8 mouse cellular contexts compared by ENCODE assay signal in genomic region chr19:4624406-4625178, GRCm38 (mm10). TPM values are rescaled to one million over a fixed set of nuclear protein-coding genes. Genes with fewer than 3 reads are reported as not detected.
DNase-seq lines count a peak whose midpoint lies in the region; ATAC-seq and TF ChIP-seq lines count a peak whose summit lies in the region.

No protein-coding gene starts in this region.

- peaks cover 16% of the 10 kb centered on the region for H3K4me1 ChIP-seq in heart, embryonic 16.5 days (ENCODE audit: control insufficient read depth, insufficient read depth, low read length)

- H3K27me3 ChIP-seq in heart, embryonic 16.5 days (ENCODE audit: control insufficient read depth, insufficient read depth, low read length), result no peaks in the 10 kb centered on the region

- WGBS in heart, embryonic 16.5 days, result 31% methylated on average over 4 of the region's 4 CpGs

- no peak for ATAC-seq in heart, embryonic 16.5 days (replicated peaks; ENCODE audit: extremely low read depth, insufficient read depth, low FRiP score)
- ATAC-seq in megakaryocyte, adult 5-6 weeks (ENCODE audit: poor library complexity, severe bottlenecking), result peak; percentile 20; the same call in 1 of the 2 replicates

- H3K9me3 ChIP-seq in heart, embryonic 16.5 days (replicated peaks; ENCODE audit: control insufficient read depth, low read length), result no peaks in the 10 kb centered on the region

- H3K4me2 ChIP-seq in heart, embryonic 16.5 days (ENCODE audit: low read depth, low read length), result peak overlapping the region; percentile 94

- H3K36me3 ChIP-seq in heart, embryonic 16.5 days (ENCODE audit: control insufficient read depth, insufficient read depth), result peaks cover 17% of the 10 kb centered on the region

- peak overlapping the region; percentile 91 for H3K9ac ChIP-seq in heart, embryonic 16.5 days (ENCODE audit: low read length)

- TF ChIP-seq CTCF in gastrocnemius, adult 2 months (IDR thresholded peaks at IDR 0.05), result no peak

- intact Hi-C loops in gastrocnemius, adult 2 months (cut with DNase I), result loop anchor here (5.0 to 10.0 kb wide), 2 partner anchors 223 to 340 kb away; partner anchors contain the start of gene Mrpl11

- DNase-seq in gastrocnemius, adult 2 months, result no peak
- DNase-seq in gastrocnemius, postnatal 25 days, result no peak
- DNase-seq in ES-CJ7 (ENCODE audit: low read depth, low spot score), result peak; percentile 48
- no peak for DNase-seq in embryo, embryonic 9.5 days (ENCODE audit: extremely low spot score)
- DNase-seq in ovary, postnatal 10 days (ENCODE audit: low spot score), result no peak
- DNase-seq in cerebellum, postnatal 36 days, result no peak

- peak overlapping the region; percentile 84 for H3K4me3 ChIP-seq in gastrocnemius, adult 2 months
- H3K4me3 ChIP-seq in heart, embryonic 16.5 days (ENCODE audit: low read length), result peak overlapping the region; percentile 82

- peak overlapping the region; percentile 98 for H3K27ac ChIP-seq in gastrocnemius, adult 2 months
- H3K27ac ChIP-seq in heart, embryonic 16.5 days (ENCODE audit: low read length), result peak overlapping the region; percentile 87; the same call in 1 of the 2 replicates

RNA-seq across cellular contexts. Expression of gene Rce1, which starts 0.8 kb away (rescaled TPM):
- 1 to 10 TPM; 5.1 to 5.9 TPM for total RNA-seq in gastrocnemius, adult 2 months (2021)
- total RNA-seq in gastrocnemius, postnatal 25 days (2021), result 1 to 10 TPM; 3.9 to 6.5 TPM
- 38.4 and 41.2 TPM in 2 replicates for polyA plus RNA-seq in heart, embryonic 16.5 days (2015; fragmentation: Nextera tagmentation; extraction: Ambion mirVana)
- 18.4 and 23.4 TPM in 2 replicates for total RNA-seq in megakaryocyte, adult 5-6 weeks (2015)
- 12.4 and 20.0 TPM in 2 replicates for total RNA-seq in megakaryocyte, adult 5-6 weeks (2017)

RNA-seq across cellular contexts. Expression of gene Lrfn4, which starts 9.1 kb away (rescaled TPM):
- 1 to 10 TPM; 1.5 to 1.6 TPM for total RNA-seq in gastrocnemius, adult 2 months (2021)
- 1 to 10 TPM; 1.4 to 1.5 TPM for total RNA-seq in gastrocnemius, postnatal 25 days (2021)
- polyA plus RNA-seq in heart, embryonic 16.5 days (2015; fragmentation: Nextera tagmentation; extraction: Ambion mirVana), result 1.8 and 3.2 TPM in 2 replicates
- 0.09 and 0.30 TPM in 2 replicates for total RNA-seq in megakaryocyte, adult 5-6 weeks (2015)
- total RNA-seq in megakaryocyte, adult 5-6 weeks (2017), result 0.29 and 0.65 TPM in 2 replicates
